Comparison of ENCODE assay signal across 9 mouse cellular contexts in the genomic region with DNA sequence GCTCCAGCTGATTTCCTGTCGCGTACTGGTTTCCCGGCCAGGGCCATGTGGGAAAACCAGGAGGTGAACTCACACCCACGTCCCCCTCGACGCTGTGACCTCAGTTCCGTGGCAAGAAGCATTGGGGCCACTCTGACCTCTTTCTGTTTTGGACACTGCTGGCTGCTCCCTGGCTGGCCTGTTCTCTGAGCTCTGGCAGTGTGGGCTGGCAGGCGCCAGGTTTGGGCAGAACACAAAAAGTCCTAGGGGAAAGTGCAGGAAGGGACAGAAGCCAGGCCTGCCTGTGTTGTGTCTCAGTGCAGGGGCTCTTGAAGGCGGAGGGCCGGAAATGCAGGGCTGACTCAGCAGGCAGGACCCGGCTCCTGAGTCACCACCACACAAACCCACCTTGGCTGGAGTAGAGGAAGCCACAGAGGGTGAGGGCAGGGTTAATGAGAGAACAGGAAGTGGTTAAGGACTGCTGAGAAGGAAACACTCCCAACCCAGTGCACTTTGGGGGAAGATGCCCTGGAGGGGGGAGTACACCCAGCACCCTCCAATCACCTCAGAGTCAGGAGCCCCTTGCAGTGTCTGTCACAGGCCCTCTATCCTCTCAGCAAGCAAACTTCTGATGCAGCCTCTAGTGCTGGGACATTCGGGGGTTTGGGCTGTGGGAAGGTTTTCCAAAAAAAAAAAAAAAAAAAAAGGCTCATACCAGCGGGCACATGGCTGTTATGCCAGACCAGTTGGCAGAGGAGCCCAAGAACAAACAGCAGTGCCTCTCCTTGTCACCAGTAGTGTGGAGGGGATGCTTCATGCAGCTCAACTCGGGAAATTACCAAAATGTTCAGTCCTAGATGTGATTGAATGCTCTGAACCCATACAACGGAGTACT. TPM values are rescaled to one million over a fixed set of nuclear protein-coding genes. Genes with fewer than 3 reads are reported as not detected.
DNase-seq lines count a peak whose midpoint lies in the region; ATAC-seq and TF ChIP-seq lines count a peak whose summit lies in the region.
"Had no signal": no experiment of that assay in that cellular context is flagged by ENCODE, and none has a peak within 500 bp of the region (broad histone marks: within the 10 kb centered on the region; RNA-seq: fewer than 3 reads in every experiment).

No protein-coding gene starts in this region.

- DNase-seq in intestine, embryonic 14.5 days (ENCODE audit: low spot score): no peak
- peak; percentile 51 to 62 for DNase-seq in adrenal gland, postnatal 36 days
- peak; percentile 67 for DNase-seq in heart, postnatal 25 days (ENCODE audit: low spot score)
- peak in 2 of 3 experiments; percentile 9 to 24 for DNase-seq in liver, embryonic 14.5 days (ENCODE audit: low read depth in 3 of 3, low spot score in 3 of 3)
- peak; percentile 17 for DNase-seq in yolk sac, embryonic 10.5 days (ENCODE audit: low spot score)
- no peak for DNase-seq in midbrain, postnatal 0 days (ENCODE audit: low spot score)

- intact Hi-C loops in heart, postnatal 25 days (cut with DNase I): no loop called here

- peaks cover 12% of the 10 kb centered on the region; the same call in 1 of the 2 replicates for H3K4me1 ChIP-seq in intestine, embryonic 14.5 days (replicated peaks; ENCODE audit: control insufficient read depth, insufficient read depth, low read length)
- H3K4me1 ChIP-seq in intestine, postnatal 0 days (replicated peaks; ENCODE audit: control insufficient read depth, insufficient read depth, low read length): no peaks in the 10 kb centered on the region; the same call in 1 of the 2 replicates
- no peaks in the 10 kb centered on the region for H3K4me1 ChIP-seq in liver, embryonic 14.5 days (replicated peaks; ENCODE audit: control insufficient read depth in 2 of 2, insufficient read depth in 2 of 2, low read length in 1 of 2)
- no peaks in the 10 kb centered on the region for H3K4me1 ChIP-seq in midbrain, postnatal 0 days (ENCODE audit: insufficient read depth, low read length)

- H3K27me3 ChIP-seq in intestine, embryonic 14.5 days (replicated peaks; ENCODE audit: control insufficient read depth, insufficient read depth, low read length): no peaks in the 10 kb centered on the region
- H3K27me3 ChIP-seq in intestine, postnatal 0 days (replicated peaks; ENCODE audit: control insufficient read depth, insufficient read depth, low read length): 0 out of 2 replicates have a peak, but pooled peaks cover 4% of the 10 kb centered on the region
- H3K27me3 ChIP-seq in liver, embryonic 14.5 days (ENCODE audit: control insufficient read depth, insufficient read depth, low read length): no peaks in the 10 kb centered on the region
- H3K27me3 ChIP-seq in midbrain, postnatal 0 days (ENCODE audit: insufficient read depth, low read length): 0 out of 2 replicates have a peak, but pooled peaks cover 3% of the 10 kb centered on the region

- ATAC-seq in intestine, embryonic 14.5 days (replicated peaks; ENCODE audit: low FRiP score, low TSS enrichment, low read depth): peak; percentile 41; the same call in 1 of the 2 replicates
- no peak for ATAC-seq in intestine, postnatal 0 days
- no peak for ATAC-seq in liver, embryonic 14.5 days (ENCODE audit: insufficient read depth)
- no peak for ATAC-seq in erythroid progenitor cell, adult 5-6 weeks (replicated peaks; ENCODE audit: low FRiP score, poor library complexity, severe bottlenecking)
- no peak for ATAC-seq in midbrain, postnatal 0 days (ENCODE audit: low FRiP score)

- TF ChIP-seq CTCF in intestine, postnatal 0 days (IDR thresholded peaks at IDR 0.05; ENCODE audit: low read depth): no peak
- no peak for TF ChIP-seq CTCF in liver, embryonic 14.5 days (IDR thresholded peaks at IDR 0.05; ENCODE audit: low read depth)
- no peak for TF ChIP-seq CTCF in midbrain, postnatal 0 days (IDR thresholded peaks at IDR 0.05)

- H3K27ac ChIP-seq in intestine, embryonic 14.5 days (ENCODE audit: low read depth): no peak overlapping the region
- no peak overlapping the region; the same call in 1 of the 2 replicates for H3K27ac ChIP-seq in intestine, postnatal 0 days (ENCODE audit: low read depth, low read length)
- H3K27ac ChIP-seq in liver, embryonic 14.5 days: no peak overlapping the region
- H3K27ac ChIP-seq in midbrain, postnatal 0 days (ENCODE audit: low read depth, low read length): no peak overlapping the region

- H3K9me3 ChIP-seq in intestine, embryonic 14.5 days (ENCODE audit: control insufficient read depth, low read length): no peaks in the 10 kb centered on the region
- H3K9me3 ChIP-seq in intestine, postnatal 0 days (ENCODE audit: control insufficient read depth): no peaks in the 10 kb centered on the region
- H3K9me3 ChIP-seq in liver, embryonic 14.5 days (ENCODE audit: control insufficient read depth, low read length): no peaks in the 10 kb centered on the region
- H3K9me3 ChIP-seq in midbrain, postnatal 0 days (ENCODE audit: low read length): no peaks in the 10 kb centered on the region

- H3K36me3 ChIP-seq in intestine, embryonic 14.5 days (ENCODE audit: control insufficient read depth, insufficient read depth, low read length): no peaks in the 10 kb centered on the region
- H3K36me3 ChIP-seq in intestine, postnatal 0 days (ENCODE audit: control insufficient read depth, insufficient read depth): no peaks in the 10 kb centered on the region
- H3K36me3 ChIP-seq in liver, embryonic 14.5 days (replicated peaks; ENCODE audit: control insufficient read depth, insufficient read depth, low read depth): no peaks in the 10 kb centered on the region
- H3K36me3 ChIP-seq in midbrain, postnatal 0 days (ENCODE audit: insufficient read depth, low read length): no peaks in the 10 kb centered on the region

- no peak overlapping the region for H3K9ac ChIP-seq in intestine, embryonic 14.5 days (ENCODE audit: low read length)
- H3K9ac ChIP-seq in intestine, postnatal 0 days (ENCODE audit: low read depth, low read length): no peak overlapping the region
- H3K9ac ChIP-seq in liver, embryonic 14.5 days (replicated peaks): no peak overlapping the region
- no peak overlapping the region for H3K9ac ChIP-seq in midbrain, postnatal 0 days (replicated peaks; ENCODE audit: low read length, poor library complexity, severe bottlenecking)

- no peak overlapping the region for H3K4me3 ChIP-seq in intestine, embryonic 14.5 days (ENCODE audit: low read depth, low read length)
- no peak overlapping the region for H3K4me3 ChIP-seq in intestine, postnatal 0 days (ENCODE audit: low read depth, low read length)
- no peak overlapping the region for H3K4me3 ChIP-seq in liver, embryonic 14.5 days (ENCODE audit: insufficient read depth in 1 of 2, low read depth in 2 of 2, low read length in 2 of 2)
- H3K4me3 ChIP-seq in midbrain, postnatal 0 days (ENCODE audit: low read depth, low read length): no peak overlapping the region

- no peak overlapping the region for H3K4me2 ChIP-seq in intestine, embryonic 14.5 days (ENCODE audit: low read length)
- no peak overlapping the region for H3K4me2 ChIP-seq in intestine, postnatal 0 days (replicated peaks; ENCODE audit: low read depth)
- H3K4me2 ChIP-seq in liver, embryonic 14.5 days (ENCODE audit: low read depth): no peak overlapping the region
- H3K4me2 ChIP-seq in midbrain, postnatal 0 days (ENCODE audit: low read depth, low read length, poor library complexity, severe bottlenecking): no peak overlapping the region

- TF ChIP-seq EP300 in liver, embryonic 14.5 days (IDR thresholded peaks at IDR 0.05; ENCODE audit: low read depth): no peak

- WGBS in intestine, embryonic 14.5 days: 56% methylated on average over 15 of the region's 15 CpGs
- 62% methylated on average over 15 of the region's 15 CpGs for WGBS in intestine, postnatal 0 days
- 20% methylated on average over 15 of the region's 15 CpGs for WGBS in liver, embryonic 14.5 days (ENCODE audit: insufficient replicate concordance)
- WGBS in midbrain, postnatal 0 days: 80% methylated on average over 15 of the region's 15 CpGs

RNA-seq across cellular contexts. Expression of gene Foxl1, which starts 60.0 kb away (rescaled TPM):
- polyA plus RNA-seq in intestine, embryonic 14.5 days (2014; fragmentation: Nextera tagmentation; extraction: Ambion mirVana): 6.5 and 7.7 TPM in 2 replicates
- 2.6 and 2.8 TPM in 2 replicates for polyA plus RNA-seq in intestine, postnatal 0 days (2015; fragmentation: Nextera tagmentation; extraction: Ambion mirVana)
- total RNA-seq in adrenal gland, postnatal 36 days (2021): under 1 TPM; 0.16 to 0.40 TPM
- under 1 TPM in 1 of 2 experiments, not detected in 1; 0.16 TPM for total RNA-seq in heart, postnatal 25 days (2021)
- polyA plus RNA-seq in liver, embryonic 14.5 days (2012; rRNA removed): 0.07 and 0.10 TPM in 2 replicates
- 0.05 and 0.08 TPM in 2 replicates for polyA plus RNA-seq in liver, embryonic 14.5 days (2014; fragmentation: Nextera tagmentation; extraction: Ambion mirVana)
- total RNA-seq in erythroid progenitor cell, adult 5-6 weeks (2015; ENCODE audit: low replicate concordance): not detected in 2 replicates
- total RNA-seq in erythroid progenitor cell, adult 5-6 weeks (2017; ENCODE audit: low replicate concordance): not detected in 2 replicates
- total RNA-seq in midbrain, postnatal 0 days (2014; rRNA removed): 0.09 and 0.22 TPM in 2 replicates
- 0.12 and 0.20 TPM in 2 replicates for polyA plus RNA-seq in midbrain, postnatal 0 days (2015; fragmentation: Nextera tagmentation; extraction: Ambion mirVana)
- total RNA-seq: layer of hippocampus, postnatal 14 days had no signal

Comparison
In these comparisons a context has a peak if more than half of its experiments do, and no peak if none do; other contexts are left out.
1. DNase-seq: peak in adrenal gland, postnatal 36 days (2 of 2), heart, postnatal 25 days (single experiment), liver, embryonic 14.5 days (2 of 3) and yolk sac, embryonic 10.5 days (single experiment); none in intestine, embryonic 14.5 days (single experiment) and midbrain, postnatal 0 days (single experiment).